Mouse (Mus musculus): ENCODE measurements around the gene T.

The T gene

GRCm38 (mm10) chr17:8432179-8432800, 1.9 kb upstream of the T start:
- in situ Hi-C loops (cut with MboI, MseI) = no loop called here

GRCm38 (mm10) chr17:8433121-8433977, 874 bp upstream of the T start:
- in situ Hi-C loops (cut with MboI, MseI) = no loop called here

- in situ Hi-C loops (cut with MboI, MseI) = no loop called here
Measured at GRCm38 (mm10) chr17:8436184-8436583, 2.0 kb downstream of the T start.

GRCm38 (mm10) chr17:8444062-8444461, 9.8 kb downstream of the T start:
- in situ Hi-C loops (cut with MboI, MseI) = no loop called here

GRCm38 (mm10) chr17:8447676-8448192, 13.5 kb downstream of the T start:
- in situ Hi-C loops (cut with MboI, MseI) = no loop called here

GRCm38 (mm10) chr17:8448324-8448723, 14.1 kb downstream of the T start:
- in situ Hi-C loops (cut with MboI, MseI) = no loop called here

- in situ Hi-C loops (cut with MboI, MseI) = no loop called here
Measured at GRCm38 (mm10) chr17:8455196-8455595, 21.0 kb downstream of the T start.

- in situ Hi-C loops (cut with MboI, MseI) = no loop called here
Measured at GRCm38 (mm10) chr17:8455601-8456000, 21.4 kb downstream of the T start.

GRCm38 (mm10) chr17:8456856-8457460, 22.7 kb downstream of the T start:
- in situ Hi-C loops (cut with MboI, MseI) = no loop called here

GRCm38 (mm10) chr17:8461568-8461967, 27.3 kb downstream of the T start:
- in situ Hi-C loops (cut with MboI, MseI) = no loop called here

GRCm38 (mm10) chr17:8463482-8464128, 29.4 kb downstream of the T start:
- in situ Hi-C loops (cut with MboI, MseI) = no loop called here

- in situ Hi-C loops (cut with MboI, MseI) = loop anchor here (5.0 kb wide), 1 partner anchor 125 kb away; no protein-coding TSS in a partner anchor
Measured at GRCm38 (mm10) chr17:8467771-8468170, 33.5 kb downstream of the T start.

GRCm38 (mm10) chr17:8468716-8469344, 34.6 kb downstream of the T start:
- in situ Hi-C loops (cut with MboI, MseI) = loop anchor here (5.0 kb wide), 1 partner anchor 123 kb away; no protein-coding TSS in a partner anchor

- in situ Hi-C loops (cut with MboI, MseI) = no loop called here
Measured at GRCm38 (mm10) chr17:8478554-8478953, 44.3 kb downstream of the T start.

- in situ Hi-C loops (cut with MboI, MseI) = no loop called here
Measured at GRCm38 (mm10) chr17:8479493-8480128, 45.4 kb downstream of the T start.

GRCm38 (mm10) chr17:8481797-8482196, 47.6 kb downstream of the T start:
- in situ Hi-C loops (cut with MboI, MseI) = no loop called here

GRCm38 (mm10) chr17:8482876-8483275, 48.7 kb downstream of the T start:
- in situ Hi-C loops (cut with MboI, MseI) = no loop called here

GRCm38 (mm10) chr17:8484246-8484645, 50.0 kb downstream of the T start:
- in situ Hi-C loops (cut with MboI, MseI) = no loop called here

- in situ Hi-C loops (cut with MboI, MseI) = no loop called here
Measured at GRCm38 (mm10) chr17:8485146-8485545, 50.9 kb downstream of the T start.

- in situ Hi-C loops (cut with MboI, MseI) = no loop called here
Measured at GRCm38 (mm10) chr17:8487824-8488223, 53.6 kb downstream of the T start.

- in situ Hi-C loops (cut with MboI, MseI) = no loop called here
Measured at GRCm38 (mm10) chr17:8490971-8491370, 56.7 kb downstream of the T start.

Measured in regulatory T cell (primary cell).